ENCODE assay signal across 24 mouse cellular contexts in genomic region chr6:28555002-28555401, GRCm38 (mm10).
DNase-seq lines count a peak whose midpoint lies in the region; ATAC-seq and TF ChIP-seq lines count a peak whose summit lies in the region.
"Had no signal": no experiment of that assay in that cellular context is flagged by ENCODE, and none has a peak within 500 bp of the region (broad histone marks: within the 10 kb centered on the region; RNA-seq: fewer than 3 reads in every experiment).

No protein-coding gene starts in this region.

- 53% methylated on average over 6 of the region's 6 CpGs for WGBS in heart, embryonic 15.5 days
- WGBS in liver, embryonic 13.5 days (ENCODE audit: insufficient replicate concordance) = 76% methylated on average over 6 of the region's 6 CpGs
- WGBS in liver, embryonic 12.5 days (ENCODE audit: insufficient replicate concordance) = 75% methylated on average over 6 of the region's 6 CpGs
- 73% methylated on average over 6 of the region's 6 CpGs for WGBS in stomach, embryonic 16.5 days
- 73% methylated on average over 6 of the region's 6 CpGs for WGBS in stomach, postnatal 0 days

- no peaks in the 10 kb centered on the region; the same call in 1 of the 2 replicates for H3K36me3 ChIP-seq in heart, embryonic 15.5 days
- peaks cover 50% of the 10 kb centered on the region for H3K36me3 ChIP-seq in liver, embryonic 13.5 days
- H3K36me3 ChIP-seq in liver, embryonic 12.5 days = peaks cover 55% of the 10 kb centered on the region
- 0 out of 2 replicates have a peak, but pooled peaks cover 3% of the 10 kb centered on the region for H3K36me3 ChIP-seq in stomach, embryonic 16.5 days (ENCODE audit: control insufficient read depth, insufficient read depth, low read length)
- no peaks in the 10 kb centered on the region; the same call in 1 of the 2 replicates for H3K36me3 ChIP-seq in stomach, postnatal 0 days (ENCODE audit: control insufficient read depth, insufficient read depth, low read length)
- H3K36me3 ChIP-seq: embryonic facial prominence, embryonic 12.5 days; hindbrain, embryonic 15.5 days; midbrain, embryonic 12.5 days; neural tube, embryonic 12.5 days had no signal

- H3K4me1 ChIP-seq in heart, embryonic 15.5 days (replicated peaks) = peaks cover 8% of the 10 kb centered on the region
- no peaks in the 10 kb centered on the region for H3K4me1 ChIP-seq in liver, embryonic 13.5 days (replicated peaks)
- no peaks in the 10 kb centered on the region for H3K4me1 ChIP-seq in liver, embryonic 12.5 days
- 0 out of 2 replicates have a peak, but pooled peaks cover 2% of the 10 kb centered on the region for H3K4me1 ChIP-seq in stomach, embryonic 16.5 days (ENCODE audit: control insufficient read depth, insufficient read depth, low read length)
- no peaks in the 10 kb centered on the region for H3K4me1 ChIP-seq in stomach, postnatal 0 days (replicated peaks; ENCODE audit: control insufficient read depth, insufficient read depth)
- H3K4me1 ChIP-seq: embryonic facial prominence, embryonic 12.5 days; intestine, embryonic 15.5 days had no signal

- TF ChIP-seq CTCF in stomach, postnatal 0 days (IDR thresholded peaks at IDR 0.05; ENCODE audit: low read depth) = no peak

- H3K9ac ChIP-seq in heart, embryonic 15.5 days = no peak overlapping the region
- H3K9ac ChIP-seq in liver, embryonic 13.5 days = no peak overlapping the region
- no peak overlapping the region for H3K9ac ChIP-seq in liver, embryonic 12.5 days
- no peak overlapping the region for H3K9ac ChIP-seq in stomach, embryonic 16.5 days (ENCODE audit: low read length)
- H3K9ac ChIP-seq in stomach, postnatal 0 days (ENCODE audit: low read length) = no peak overlapping the region
- H3K9ac ChIP-seq: embryonic facial prominence, embryonic 12.5 days; forebrain, postnatal 0 days; hindbrain, embryonic 15.5 days; intestine, embryonic 15.5 days; lung, embryonic 14.5 days; midbrain, embryonic 12.5 days; neural tube, embryonic 12.5 days had no signal

- no peaks in the 10 kb centered on the region for H3K9me3 ChIP-seq in heart, embryonic 15.5 days (replicated peaks)
- H3K9me3 ChIP-seq in liver, embryonic 13.5 days (replicated peaks) = no peaks in the 10 kb centered on the region
- H3K9me3 ChIP-seq in liver, embryonic 12.5 days (replicated peaks) = no peaks in the 10 kb centered on the region
- no peaks in the 10 kb centered on the region for H3K9me3 ChIP-seq in stomach, embryonic 16.5 days (replicated peaks; ENCODE audit: control insufficient read depth, low read length)
- H3K9me3 ChIP-seq in stomach, postnatal 0 days (ENCODE audit: control insufficient read depth, low read length) = no peaks in the 10 kb centered on the region
- H3K9me3 ChIP-seq: embryonic facial prominence, embryonic 12.5 days; hindbrain, embryonic 15.5 days; intestine, embryonic 15.5 days; midbrain, embryonic 12.5 days; neural tube, embryonic 12.5 days had no signal

- no peak overlapping the region for H3K4me2 ChIP-seq in heart, embryonic 15.5 days
- H3K4me2 ChIP-seq in liver, embryonic 13.5 days = no peak overlapping the region
- no peak overlapping the region for H3K4me2 ChIP-seq in liver, embryonic 12.5 days
- no peak overlapping the region for H3K4me2 ChIP-seq in stomach, embryonic 16.5 days (ENCODE audit: low read depth, low read length)
- H3K4me2 ChIP-seq in stomach, postnatal 0 days (replicated peaks; ENCODE audit: low read depth) = no peak overlapping the region
- H3K4me2 ChIP-seq: embryonic facial prominence, embryonic 12.5 days; hindbrain, embryonic 15.5 days; intestine, embryonic 15.5 days; lung, embryonic 14.5 days; midbrain, embryonic 12.5 days; neural tube, embryonic 12.5 days had no signal

- TF ChIP-seq EP300 in stomach, postnatal 0 days (optimal IDR thresholded peaks at IDR 0.05) = no peak

- H3K27me3 ChIP-seq in heart, embryonic 15.5 days = no peaks in the 10 kb centered on the region
- H3K27me3 ChIP-seq in liver, embryonic 13.5 days = no peaks in the 10 kb centered on the region
- H3K27me3 ChIP-seq in liver, embryonic 12.5 days (replicated peaks) = no peaks in the 10 kb centered on the region
- no peaks in the 10 kb centered on the region for H3K27me3 ChIP-seq in stomach, embryonic 16.5 days (ENCODE audit: control insufficient read depth, insufficient read depth, low read length)
- H3K27me3 ChIP-seq in stomach, postnatal 0 days (ENCODE audit: control insufficient read depth, insufficient read depth, low read length) = no peaks in the 10 kb centered on the region
- H3K27me3 ChIP-seq: embryonic facial prominence, embryonic 12.5 days; hindbrain, embryonic 15.5 days; intestine, embryonic 15.5 days; midbrain, embryonic 12.5 days; neural tube, embryonic 12.5 days had no signal

- peak overlapping the region; percentile 51; the same call in 1 of the 2 replicates for H3K27ac ChIP-seq in heart, embryonic 15.5 days
- H3K27ac ChIP-seq in liver, embryonic 13.5 days = no peak overlapping the region
- H3K27ac ChIP-seq in liver, embryonic 12.5 days = no peak overlapping the region
- peak overlapping the region; percentile 32; the same call in 1 of the 2 replicates for H3K27ac ChIP-seq in stomach, embryonic 16.5 days (ENCODE audit: low read length)
- no peak overlapping the region for H3K27ac ChIP-seq in stomach, postnatal 0 days (replicated peaks)
- H3K27ac ChIP-seq: embryonic facial prominence, embryonic 12.5 days; hindbrain, embryonic 15.5 days; intestine, embryonic 15.5 days; midbrain, embryonic 12.5 days; neural tube, embryonic 12.5 days had no signal

- no peak for DNase-seq in heart, postnatal 36 days
- no peak for DNase-seq in liver, embryonic 13.5 days
- DNase-seq in stomach, postnatal 0 days (ENCODE audit: low spot score) = no peak
- no peak for DNase-seq in gastrocnemius, postnatal 14 days
- DNase-seq: adrenal gland, adult 8-10 months; B cell, adult 2 months; cerebellum, adult 18-20 months; cerebellum, postnatal 14 days; forebrain, postnatal 0 days; kidney, adult 8-10 months; kidney, postnatal 25 days; lung, embryonic 14.5 days; retina, postnatal 1 day; spleen, adult 18-20 months; thymus, postnatal 14 days had no signal

- ATAC-seq in heart, embryonic 15.5 days (replicated peaks; ENCODE audit: insufficient number of reproducible peaks, insufficient read depth, low FRiP score, low read depth) = no peak
- ATAC-seq in liver, embryonic 13.5 days (ENCODE audit: low read depth) = peak; percentile 26; the same call in 1 of the 2 replicates
- ATAC-seq in liver, embryonic 12.5 days = no peak
- no peak for ATAC-seq in stomach, embryonic 16.5 days (ENCODE audit: insufficient read depth, low FRiP score)
- no peak for ATAC-seq in stomach, postnatal 0 days (ENCODE audit: low FRiP score, low TSS enrichment)
- ATAC-seq: activated CD4-positive, CD25-positive, alpha-beta regulatory T cell, adult 4 months; forebrain, postnatal 0 days; intestine, embryonic 15.5 days had no signal

- H3K4me3 ChIP-seq in heart, embryonic 15.5 days = no peak overlapping the region
- no peak overlapping the region for H3K4me3 ChIP-seq in liver, embryonic 13.5 days (replicated peaks)
- no peak overlapping the region for H3K4me3 ChIP-seq in liver, embryonic 12.5 days
- no peak overlapping the region for H3K4me3 ChIP-seq in stomach, embryonic 16.5 days (replicated peaks; ENCODE audit: low read length)
- no peak overlapping the region for H3K4me3 ChIP-seq in stomach, postnatal 0 days (ENCODE audit: low read depth, low read length)
- H3K4me3 ChIP-seq: embryonic facial prominence, embryonic 12.5 days; hindbrain, embryonic 15.5 days; intestine, embryonic 15.5 days; midbrain, embryonic 12.5 days; neural tube, embryonic 12.5 days had no signal

- intact Hi-C loops in heart, postnatal 36 days (cut with DNase I) = no loop called here
- intact Hi-C loops in gastrocnemius, postnatal 14 days (cut with DNase I; ENCODE audit: low total_unique reads) = no loop called here

Comparison
In these comparisons a context has a peak if more than half of its experiments do, and no peak if none do; other contexts are left out.
1. H3K27ac ChIP-seq: peak in heart, embryonic 15.5 days (single experiment) and stomach, embryonic 16.5 days (single experiment); none in liver, embryonic 13.5 days (single experiment), liver, embryonic 12.5 days (single experiment) and stomach, postnatal 0 days (single experiment).